Mouse (Mus musculus): ENCODE data around the gene Lad1.

Lad1 gene

GRCm38 (mm10) chr1:135807546-135807945, 10.9 kb upstream of the Lad1 start:
- peak; percentile 79 for DNase-seq (ENCODE audit: low spot score)

- no peak for DNase-seq (ENCODE audit: low spot score)
Observed at GRCm38 (mm10) chr1:135810180-135810579, 8.2 kb upstream of the Lad1 start.

DNA sequence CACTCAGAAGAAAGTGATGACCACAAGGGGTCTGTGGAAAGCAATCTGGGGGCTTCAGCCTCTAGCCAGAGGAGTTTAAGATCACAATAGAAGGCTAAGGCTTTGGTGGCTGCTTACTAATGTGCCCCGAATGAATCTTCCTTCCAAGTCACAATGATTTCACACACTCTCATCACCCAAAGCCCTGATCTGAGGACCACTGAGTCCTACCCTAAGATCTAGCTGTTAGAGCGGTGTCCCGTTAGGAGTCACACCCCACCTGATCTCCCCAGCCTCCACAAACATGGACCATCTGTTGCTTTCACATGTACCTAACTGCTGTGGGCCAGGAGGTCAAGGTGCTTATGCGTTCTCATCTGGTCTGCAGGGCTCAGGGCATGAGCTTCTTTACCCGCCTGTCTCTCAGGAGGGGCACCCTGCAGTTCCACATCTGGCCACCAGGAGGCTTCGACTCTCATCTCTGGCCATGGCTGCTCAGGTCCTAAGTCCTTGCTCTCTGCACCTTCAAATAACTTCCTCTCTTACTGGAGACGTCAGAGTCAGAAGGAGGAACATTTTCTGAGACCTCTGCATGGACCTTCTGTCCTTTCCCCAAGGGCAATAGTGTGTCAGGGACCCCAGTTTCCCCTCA, 7.3 kb upstream of the Lad1 start:
- DNase-seq (ENCODE audit: low spot score): peak; percentile 79

GRCm38 (mm10) chr1:135812205-135812604, 6.2 kb upstream of the Lad1 start:
- no peak for DNase-seq (ENCODE audit: low spot score)

DNA sequence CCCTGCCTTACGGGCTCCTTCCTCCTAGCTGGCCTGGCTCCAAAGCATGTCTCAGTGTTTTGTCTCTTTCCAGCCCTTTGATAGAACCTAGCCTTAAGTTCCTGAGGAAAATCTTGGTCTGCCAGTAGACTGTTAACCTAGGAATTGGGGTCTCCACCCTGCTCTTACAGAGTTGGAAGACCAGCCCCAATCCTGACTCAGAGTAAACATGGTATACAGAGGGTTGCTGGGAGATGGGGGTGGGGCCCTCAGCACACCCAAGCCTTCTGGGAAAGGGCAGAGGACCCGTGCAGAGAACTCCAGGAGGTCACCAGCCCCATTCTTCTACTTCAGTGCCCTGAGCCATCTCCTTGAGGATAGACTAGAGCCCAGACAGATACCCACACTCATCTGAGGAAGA, 5.8 kb upstream of the Lad1 start:
- DNase-seq (ENCODE audit: low spot score): no peak

GRCm38 (mm10) chr1:135813071-135813470, 5.3 kb upstream of the Lad1 start:
- DNase-seq (ENCODE audit: low spot score): no peak

DNA sequence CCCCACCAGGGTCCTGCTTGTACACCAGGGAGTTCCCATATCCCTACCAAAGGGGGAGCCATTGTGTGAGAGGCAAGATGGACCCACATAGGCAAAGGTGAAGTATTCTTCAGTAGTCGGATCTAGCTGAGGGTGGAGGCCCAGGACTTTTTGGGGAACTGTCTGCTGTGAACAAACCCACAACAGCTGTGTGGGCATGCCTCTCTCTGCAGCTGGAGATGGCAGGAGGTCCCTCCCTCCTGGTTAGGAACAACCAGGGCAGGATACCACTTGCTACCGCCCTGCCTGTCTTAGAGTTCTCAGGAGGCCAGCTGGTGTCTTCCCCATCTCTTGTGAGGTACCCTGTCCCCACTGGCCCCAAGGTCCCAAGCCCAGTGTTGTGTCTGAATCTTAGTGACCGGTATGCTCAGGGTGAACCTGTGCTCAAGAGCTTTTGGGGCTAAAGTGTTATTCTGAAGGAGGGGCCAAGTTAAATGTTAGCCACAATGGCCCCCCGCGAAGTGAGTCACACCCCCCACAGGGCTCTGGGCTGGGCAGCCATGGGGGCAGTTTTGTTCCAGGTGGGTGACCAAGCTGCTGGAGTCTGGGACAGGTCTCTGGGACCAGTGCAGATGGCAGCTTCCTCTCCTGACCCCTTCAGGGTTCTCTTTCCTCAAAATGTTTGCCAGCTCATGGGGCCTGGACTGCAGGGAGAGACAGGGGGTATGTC, 4.6 kb upstream of the Lad1 start:
- no peak for DNase-seq (ENCODE audit: low spot score)

DNA sequence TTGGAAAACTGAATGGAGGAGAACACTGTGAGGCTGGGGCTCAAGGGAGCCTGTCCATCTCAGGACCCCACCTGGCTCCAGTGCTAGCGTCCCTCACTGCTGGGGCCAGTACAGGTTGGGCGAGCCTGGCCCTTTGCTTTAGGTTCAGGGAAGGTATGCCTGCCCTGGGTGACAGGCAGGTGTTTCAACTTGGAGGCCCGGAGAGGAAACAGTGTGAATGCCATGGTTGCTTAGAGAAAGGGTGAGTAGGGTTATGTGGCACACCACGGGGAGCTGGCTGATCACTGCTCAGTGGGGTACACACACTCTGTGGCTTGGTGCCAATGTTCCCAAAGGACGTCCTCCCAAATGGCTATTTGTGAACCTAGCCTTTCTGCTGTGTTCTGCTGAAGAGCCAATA, 3.9 kb upstream of the Lad1 start:
- no peak for DNase-seq (ENCODE audit: low spot score)

GRCm38 (mm10) chr1:135817595-135817994, 803 bp upstream of the Lad1 start:
- peak; percentile 46 for DNase-seq (ENCODE audit: low spot score)

GRCm38 (mm10) chr1:135820071-135820470, 1.7 kb downstream of the Lad1 start:
- DNase-seq (ENCODE audit: low spot score): no peak

DNA sequence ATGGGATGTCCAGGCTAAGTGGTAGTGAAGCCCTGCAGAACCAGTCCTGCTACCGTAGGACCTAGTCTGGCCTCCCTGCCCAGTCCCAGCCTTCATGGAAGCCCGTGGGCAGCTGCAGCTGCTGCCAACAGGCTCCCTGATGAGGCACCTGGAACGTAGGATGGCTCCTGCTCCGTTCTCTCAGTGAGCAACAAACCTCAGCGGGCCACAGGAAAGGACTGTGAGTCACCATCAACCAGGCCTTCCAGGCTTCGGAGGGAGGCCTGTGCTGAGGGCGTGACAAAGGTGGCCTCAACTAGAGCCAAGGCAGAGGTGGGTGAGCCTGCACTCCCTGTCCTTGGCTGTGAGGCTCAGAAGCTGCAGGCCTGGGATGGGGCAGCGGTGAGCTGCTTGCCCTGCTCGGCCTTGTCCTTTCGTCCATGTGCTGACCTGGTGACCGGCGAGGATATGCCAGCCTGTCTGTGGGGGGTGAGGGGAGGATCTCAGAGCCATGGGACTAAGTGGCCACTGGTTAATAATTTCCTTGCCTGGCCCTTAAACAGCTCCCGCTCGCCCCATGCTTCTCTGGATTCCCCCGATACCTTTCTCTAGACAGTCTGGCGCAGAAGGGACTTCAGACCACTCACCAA, 2.5 kb downstream of the Lad1 start:
- no peak for DNase-seq (ENCODE audit: low spot score)

- DNase-seq (ENCODE audit: low spot score): no peak
Observed at GRCm38 (mm10) chr1:135821780-135822179, 3.4 kb downstream of the Lad1 start.

DNA sequence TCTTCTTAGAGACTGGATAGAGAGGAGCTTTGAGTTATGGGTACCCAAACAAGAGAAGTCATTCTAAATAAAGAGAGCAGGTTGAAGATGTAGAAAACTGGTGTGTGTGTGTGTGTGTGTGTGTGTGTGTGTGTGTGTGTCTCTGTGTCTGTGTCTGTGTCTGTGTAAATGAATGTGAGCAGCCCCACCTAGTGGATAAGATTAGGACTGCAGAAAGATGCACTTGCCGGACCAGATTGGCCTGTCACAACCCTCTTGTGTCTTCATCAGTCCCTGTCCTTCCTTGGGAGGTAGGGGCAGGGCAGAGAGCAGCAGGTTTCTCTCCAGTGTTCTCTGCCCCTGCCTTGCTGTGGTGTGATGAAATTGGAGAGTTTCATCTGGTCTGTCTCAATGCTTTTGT, 10.5 kb downstream of the Lad1 start:
- peak; percentile 60 for DNase-seq (ENCODE audit: low spot score)

DNA sequence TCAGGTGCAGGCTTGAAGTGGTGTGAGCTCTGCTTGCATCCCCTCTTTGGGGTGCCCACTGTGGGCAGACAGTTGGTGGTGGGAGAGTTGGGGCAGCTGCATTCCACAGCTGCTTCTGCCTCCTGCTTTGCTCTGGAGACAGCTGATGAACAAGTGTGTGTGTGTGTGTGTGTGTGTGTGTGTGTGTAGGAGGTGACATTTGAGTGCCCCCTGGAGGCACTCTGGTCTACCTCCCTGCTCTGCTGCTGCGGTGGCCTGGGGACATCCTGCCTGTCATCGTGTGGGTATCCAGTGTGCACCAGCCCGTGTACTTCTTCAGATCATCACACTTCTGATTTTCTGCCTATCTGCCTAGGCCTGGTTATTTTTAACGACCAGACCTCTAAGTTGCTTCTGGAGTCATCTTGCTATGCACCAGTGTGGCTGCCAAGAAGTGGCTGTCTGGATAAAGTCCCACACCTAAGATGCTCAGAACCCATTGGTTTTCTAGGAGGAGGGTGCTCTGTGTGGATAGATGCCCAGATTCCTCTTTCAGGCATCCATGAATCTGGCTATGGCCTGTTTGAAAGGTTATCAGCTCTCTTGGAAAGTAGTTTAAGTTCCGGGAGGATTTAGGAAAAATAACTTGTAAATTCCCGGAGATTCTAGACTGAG, 15.9 kb downstream of the Lad1 start:
- no peak for DNase-seq (ENCODE audit: low spot score)

DNA sequence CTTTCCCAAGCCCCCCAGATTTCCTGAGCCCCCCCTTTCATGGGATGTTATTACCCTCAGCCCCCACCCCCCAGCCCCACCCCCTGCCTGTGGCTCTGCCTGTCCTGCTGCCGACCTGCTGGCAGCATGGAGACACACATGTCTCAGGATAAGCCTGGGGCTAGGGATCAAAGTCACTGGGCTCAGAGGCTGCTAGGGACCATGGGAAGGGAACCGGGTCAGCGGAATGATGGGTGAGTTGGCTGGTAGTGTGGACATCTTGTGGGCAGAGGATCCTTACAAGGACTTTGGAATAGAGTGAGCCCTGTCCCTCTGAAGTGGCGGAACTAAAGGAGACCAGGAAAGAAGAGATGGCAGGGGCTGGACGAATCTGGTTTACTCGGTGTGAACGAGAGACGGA, 16.6 kb downstream of the Lad1 start:
- DNase-seq (ENCODE audit: low spot score): no peak

DNA sequence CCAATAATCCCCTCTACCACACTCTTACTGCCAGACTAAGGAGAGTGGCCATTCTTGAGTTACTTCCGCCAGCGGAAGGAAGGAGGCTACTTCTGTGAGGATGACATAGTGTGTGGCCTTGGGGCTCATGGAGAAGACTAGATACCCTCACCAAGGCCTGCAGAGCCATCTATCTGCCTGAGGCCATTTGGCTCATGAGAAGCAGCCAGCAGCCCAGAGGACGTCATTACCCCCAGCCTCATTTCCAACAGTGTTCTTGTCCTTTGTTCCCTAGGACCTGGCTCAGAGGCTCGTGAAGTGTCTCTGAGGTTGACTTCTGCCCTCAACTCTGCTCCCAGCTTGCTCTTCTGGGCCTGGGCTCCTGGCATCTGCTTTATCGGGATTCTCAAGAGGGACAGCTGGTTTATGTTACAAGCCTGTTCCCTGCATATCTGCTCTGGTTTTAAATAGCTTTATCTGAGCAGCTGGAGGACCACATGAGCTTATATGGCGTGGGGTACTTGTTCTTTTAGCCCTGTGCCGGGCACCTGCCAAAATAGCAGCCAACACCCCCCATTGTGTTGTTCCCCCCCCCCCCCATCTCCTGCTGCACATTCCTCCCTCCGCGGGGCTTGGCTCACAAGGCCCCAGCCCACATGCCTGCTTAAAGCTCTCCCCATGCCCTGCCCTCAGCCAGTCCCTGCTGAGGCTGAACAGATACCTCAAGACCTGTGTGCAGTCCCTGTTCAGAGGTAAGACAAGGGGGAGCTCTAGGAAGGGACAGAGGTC, 17.5 kb downstream of the Lad1 start, which contains the start of gene Tnnt2:
TSS of gene Tnnt2 (plus strand) at position 639 of the 768 bp plus-strand sequence.
- no peak for DNase-seq (ENCODE audit: low spot score)

- DNase-seq (ENCODE audit: low spot score): no peak
Observed at GRCm38 (mm10) chr1:135838626-135839025, 20.2 kb downstream of the Lad1 start.

DNA sequence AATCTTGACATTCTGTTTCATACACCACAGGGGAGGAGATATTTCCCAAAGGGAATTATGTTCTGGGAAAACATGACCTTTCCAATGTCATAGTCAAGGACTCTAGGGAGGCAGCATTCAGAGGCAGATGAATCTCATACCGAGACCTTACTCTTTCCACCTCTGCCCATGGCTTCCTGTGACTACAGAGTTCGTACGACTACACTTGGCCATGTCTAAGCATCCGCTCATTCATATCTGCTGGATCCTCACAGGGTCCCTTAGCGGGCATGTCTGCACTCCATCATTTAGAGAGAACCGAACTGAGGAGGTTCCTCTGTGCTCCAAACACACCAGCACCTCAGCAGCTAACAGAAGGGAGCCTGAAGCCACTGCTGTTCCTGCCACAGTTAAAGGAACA, 20.7 kb downstream of the Lad1 start:
- DNase-seq (ENCODE audit: low spot score): no peak

- DNase-seq (ENCODE audit: low spot score): no peak
Observed at GRCm38 (mm10) chr1:135840675-135841395, 22.4 kb downstream of the Lad1 start.

- DNase-seq (ENCODE audit: low spot score): no peak
Observed at GRCm38 (mm10) chr1:135843519-135844262, 25.3 kb downstream of the Lad1 start.

- DNase-seq (ENCODE audit: low spot score): no peak
Observed at GRCm38 (mm10) chr1:135844481-135844880, 26.1 kb downstream of the Lad1 start.
